Mouse (Mus musculus) limb, embryonic 13.5 days (tissue): Measurements from ENCODE around the gene Cyp26b1. TPM values are rescaled to one million over a fixed set of nuclear protein-coding genes. Genes with fewer than 3 reads are reported as not detected.
"Not testable (repeated sequence)": the region's sequence is repeated elsewhere in the genome, so short reads cannot be mapped to it uniquely, and the experiment has no call there.

Source experiments
- ATAC-seq: fragments of 200-750 bp; cut with Nextera tagmentation; 2 replicates; pipeline ENCODE4 v1.8.0; 2017; ENCODE audit warnings: low read depth, moderate number of reproducible peaks, moderate TSS enrichment; ENCODE audit not compliant: low FRiP score
- H3K27ac ChIP-seq: fragments of 300-500 bp; sonication (generic); 2 replicates; pipeline ENCODE4 v1.5.1; 2015; ENCODE audit warnings: inconsistent platforms, mild to moderate bottlenecking, moderate library complexity
- H3K27me3 ChIP-seq: fragments of 300-500 bp; sonication (generic); 2 replicates; pipeline ENCODE4 v1.6.1; 2015; ENCODE audit warnings: mild to moderate bottlenecking, inconsistent platforms
- H3K36me3 ChIP-seq: fragments of 300-500 bp; sonication (generic); 2 replicates; pipeline ENCODE4 v1.6.1; 2015; ENCODE audit warnings: inconsistent platforms, mild to moderate bottlenecking, moderate library complexity
- H3K4me1 ChIP-seq: fragments of 300-500 bp; sonication (generic); 2 replicates; pipeline ENCODE4 v1.6.1; 2015; ENCODE audit warnings: inconsistent platforms
- H3K4me2 ChIP-seq: fragments of 300-500 bp; sonication (generic); replicated peaks from 2 replicates; pipeline ENCODE4 v1.6.1; 2015; ENCODE audit warnings: inconsistent platforms, mild to moderate bottlenecking, moderate library complexity
- H3K4me3 ChIP-seq: fragments of 300-500 bp; sonication (generic); 2 replicates; pipeline ENCODE4 v1.5.1; 2015; ENCODE audit warnings: moderate library complexity, mild to moderate bottlenecking, inconsistent platforms
- H3K9ac ChIP-seq: fragments of 300-500 bp; sonication (generic); 2 replicates; pipeline ENCODE4 v1.6.1; 2015; ENCODE audit warnings: mild to moderate bottlenecking, inconsistent platforms
- H3K9me3 ChIP-seq: fragments of 300-500 bp; sonication (generic); 2 replicates; pipeline ENCODE4 v1.6.1; 2016; ENCODE audit warnings: inconsistent platforms
- WGBS: fragments of 180-500 bp; shearing (Covaris S2); methylation state at CpG from one replicate; pipeline ENCODE4 v1.1.7; 2015; 5-methylcytosine and 5-hydroxymethylcytosine counted together
- polyA plus RNA-seq: library from polyadenylated mRNA; unstranded; fragments of >200 nt; fragmentation: Nextera tagmentation; extraction: Ambion mirVana; gene quantifications from 2 replicates; pipeline ENCODE4 v1.2.1, GENCODE M21; 2015

The Cyp26b1 gene
- polyA plus RNA-seq, 1 experiment from 2014 or later = 20.0 TPM

- no peak overlapping the region for H3K4me2 ChIP-seq
- no peaks in the 10 kb centered on the region for H3K27me3 ChIP-seq
- WGBS = 33% methylated on average over 1 of the region's 1 CpGs
- no peaks in the 10 kb centered on the region for H3K36me3 ChIP-seq
- H3K4me1 ChIP-seq = peaks cover 4% of the 10 kb centered on the region; the same call in 1 of the 2 replicates
- H3K27ac ChIP-seq = no peak overlapping the region
- no peak for ATAC-seq
- no peak overlapping the region for H3K4me3 ChIP-seq
- no peaks in the 10 kb centered on the region for H3K9me3 ChIP-seq
- no peak overlapping the region for H3K9ac ChIP-seq
Observed at GRCm38 (mm10) chr6:84601136-84601889, 7.6 kb upstream of the Cyp26b1 start.

GRCm38 (mm10) chr6:84599296-84599695 lies 5.6 kb upstream of the Cyp26b1 start:
- H3K4me2 ChIP-seq, H3K36me3 ChIP-seq, H3K9me3 ChIP-seq, H3K9ac ChIP-seq, H3K27ac ChIP-seq, H3K27me3 ChIP-seq, ATAC-seq, H3K4me3 ChIP-seq, H3K4me1 ChIP-seq: not testable (repeated sequence)
- 79% methylated on average over 3 of the region's 3 CpGs for WGBS

- ATAC-seq = no peak
- no peak overlapping the region for H3K9ac ChIP-seq
- no peak overlapping the region for H3K4me3 ChIP-seq
- H3K9me3 ChIP-seq = no peaks in the 10 kb centered on the region
- H3K27me3 ChIP-seq = 0 out of 2 replicates have a peak, but pooled peaks cover 3% of the 10 kb centered on the region
- H3K27ac ChIP-seq = no peak overlapping the region
- peaks cover 5% of the 10 kb centered on the region; the same call in 1 of the 2 replicates for H3K4me1 ChIP-seq
- no peak overlapping the region for H3K4me2 ChIP-seq
- WGBS = 64% methylated on average over 3 of the region's 3 CpGs
- no peaks in the 10 kb centered on the region for H3K36me3 ChIP-seq
Observed at GRCm38 (mm10) chr6:84598725-84599124, 5.0 kb upstream of the Cyp26b1 start.

GRCm38 (mm10) chr6:84594626-84595025 lies 918 bp upstream of the Cyp26b1 start:
- Histone ChIP-seq H3K36me3 (no peaks in the 10 kb centered on the region), H3K9ac (no peak overlapping the region), H3K4me2 (no peak overlapping the region), H3K27ac (no peak overlapping the region), H3K4me3 (no peak overlapping the region), H3K27me3 (peaks cover 8% of the 10 kb centered on the region), H3K9me3 (no peaks in the 10 kb centered on the region), H3K4me1 (peaks cover 16% of the 10 kb centered on the region)
- no peak for ATAC-seq
- WGBS = 64% methylated on average over 3 of the region's 3 CpGs

GRCm38 (mm10) chr6:84590961-84591745 lies 2.6 kb downstream of the Cyp26b1 start:
- WGBS = 60% methylated on average over 6 of the region's 6 CpGs
- Histone ChIP-seq H3K27me3 (peaks cover 16% of the 10 kb centered on the region), H3K9me3 (no peaks in the 10 kb centered on the region), H3K27ac (no peak overlapping the region), H3K4me1 (peaks cover 27% of the 10 kb centered on the region), H3K4me3 (no peak overlapping the region), H3K36me3 (no peaks in the 10 kb centered on the region), H3K4me2 (no peak overlapping the region), H3K9ac (no peak overlapping the region)
- no peak for ATAC-seq

GRCm38 (mm10) chr6:84589742-84590686 lies 3.7 kb downstream of the Cyp26b1 start:
- Histone ChIP-seq H3K9me3 (no peaks in the 10 kb centered on the region), H3K4me2 (peak overlapping the region; percentile 98), H3K4me1 (peaks cover 34% of the 10 kb centered on the region), H3K27me3 (peaks cover 18% of the 10 kb centered on the region), H3K9ac (no peak overlapping the region), H3K27ac (no peak overlapping the region), H3K4me3 (peak overlapping the region; percentile 73), H3K36me3 (no peaks in the 10 kb centered on the region)
- WGBS = 2% methylated on average over 39 of the region's 39 CpGs
- 0 out of 2 replicates have a peak, but pooled peaks have one; percentile 33 for ATAC-seq

- no peaks in the 10 kb centered on the region for H3K36me3 ChIP-seq
- H3K4me3 ChIP-seq = peak overlapping the region; percentile 73
- H3K9me3 ChIP-seq = no peaks in the 10 kb centered on the region
- peak overlapping the region; percentile 98 for H3K4me2 ChIP-seq
- peak overlapping the region; percentile 88 for H3K9ac ChIP-seq
- ATAC-seq = peak; percentile 7; the same call in 1 of the 2 replicates
- peaks cover 44% of the 10 kb centered on the region for H3K4me1 ChIP-seq
- WGBS = under 1% methylated on average over 45 of the region's 54 CpGs
- peak overlapping the region; percentile 95; the same call in 1 of the 2 replicates for H3K27ac ChIP-seq
- H3K27me3 ChIP-seq = peaks cover 20% of the 10 kb centered on the region
Observed at GRCm38 (mm10) chr6:84588895-84589652, 4.6 kb downstream of the Cyp26b1 start.

- ATAC-seq = no peak
- Histone ChIP-seq H3K27me3 (peaks cover 20% of the 10 kb centered on the region), H3K4me3 (peak overlapping the region; percentile 73), H3K4me2 (peak overlapping the region; percentile 98), H3K36me3 (no peaks in the 10 kb centered on the region), H3K9ac (peak overlapping the region; percentile 88), H3K9me3 (no peaks in the 10 kb centered on the region), H3K4me1 (peaks cover 47% of the 10 kb centered on the region), H3K27ac (peak overlapping the region; percentile 95)
- WGBS = under 1% methylated on average over 41 of the region's 41 CpGs
Observed at GRCm38 (mm10) chr6:84588221-84588894, 5.3 kb downstream of the Cyp26b1 start.

GRCm38 (mm10) chr6:84587471-84588101 lies 6.1 kb downstream of the Cyp26b1 start:
- H3K4me2 ChIP-seq = peak overlapping the region; percentile 98
- peak overlapping the region; percentile 73 for H3K4me3 ChIP-seq
- no peaks in the 10 kb centered on the region for H3K9me3 ChIP-seq
- under 1% methylated on average over 51 of the region's 51 CpGs for WGBS
- peaks cover 53% of the 10 kb centered on the region for H3K4me1 ChIP-seq
- peaks cover under 1% of the 10 kb centered on the region; the same call in 1 of the 2 replicates for H3K36me3 ChIP-seq
- peaks cover 20% of the 10 kb centered on the region for H3K27me3 ChIP-seq
- H3K27ac ChIP-seq = peak overlapping the region; percentile 95
- H3K9ac ChIP-seq = peak overlapping the region; percentile 88
- no peak for ATAC-seq

GRCm38 (mm10) chr6:84586551-84587200 lies 7.0 kb downstream of the Cyp26b1 start:
- no peaks in the 10 kb centered on the region for H3K9me3 ChIP-seq
- H3K36me3 ChIP-seq = peaks cover 9% of the 10 kb centered on the region; the same call in 1 of the 2 replicates
- WGBS = 0% methylated on average over 28 of the region's 28 CpGs
- no peak for ATAC-seq
- peak overlapping the region; percentile 95 for H3K27ac ChIP-seq
- H3K27me3 ChIP-seq = peaks cover 20% of the 10 kb centered on the region
- H3K4me1 ChIP-seq = peaks cover 62% of the 10 kb centered on the region
- peak overlapping the region; percentile 88 for H3K9ac ChIP-seq
- peak overlapping the region; percentile 98 for H3K4me2 ChIP-seq
- peak overlapping the region; percentile 73 for H3K4me3 ChIP-seq
